In genomic region chr5:22094043-22094442, GRCm38 (mm10) we compare ENCODE assay signal across 17 mouse cellular contexts.
DNase-seq lines count a peak whose midpoint lies in the region; ATAC-seq lines count a peak whose summit lies in the region.
"Had no signal": no experiment of that assay in that cellular context is flagged by ENCODE, and none has a peak within 500 bp of the region (broad histone marks: within the 10 kb centered on the region; RNA-seq: fewer than 3 reads in every experiment).

No protein-coding gene starts in this region.

- peak; percentile 16 for DNase-seq in embryonic facial prominence, embryonic 14.5 days (ENCODE audit: low spot score)
- no peak for DNase-seq in embryonic facial prominence, embryonic 10.5 days (ENCODE audit: low spot score)
- DNase-seq in brain, adult 2 months (ENCODE audit: low read depth, low spot score), result peak; percentile 17
- DNase-seq in retina, postnatal 1 day, result peak; percentile 45
- DNase-seq in heart, postnatal 14 days, result no peak
- no peak for DNase-seq in testis, postnatal 10 days (ENCODE audit: low spot score)
- DNase-seq: adrenal gland, postnatal 10 days; cerebellum, adult 18-20 months; gastrocnemius, postnatal 14 days; heart, adult 2 months had no signal

- no peak overlapping the region for H3K27ac ChIP-seq in embryonic facial prominence, embryonic 14.5 days (replicated peaks; ENCODE audit: low read depth, low read length)
- H3K27ac ChIP-seq in embryonic facial prominence, embryonic 10.5 days (replicated peaks), result no peak overlapping the region
- 0 out of 2 replicates have a peak overlapping the region, but pooled peaks have one; percentile 39 for H3K27ac ChIP-seq in forebrain, embryonic 15.5 days (replicated peaks)
- H3K27ac ChIP-seq: embryonic facial prominence, embryonic 13.5 days; heart, adult 2 months; heart, embryonic 15.5 days; hindbrain, embryonic 10.5 days; intestine, embryonic 15.5 days had no signal

- H3K36me3 ChIP-seq in embryonic facial prominence, embryonic 14.5 days (ENCODE audit: control insufficient read depth, insufficient read depth, low read length), result no peaks in the 10 kb centered on the region
- H3K36me3 ChIP-seq in embryonic facial prominence, embryonic 10.5 days (replicated peaks), result no peaks in the 10 kb centered on the region
- no peaks in the 10 kb centered on the region for H3K36me3 ChIP-seq in forebrain, embryonic 15.5 days
- H3K36me3 ChIP-seq: embryonic facial prominence, embryonic 13.5 days; heart, embryonic 15.5 days; hindbrain, embryonic 10.5 days; intestine, embryonic 15.5 days had no signal

- H3K9me3 ChIP-seq in embryonic facial prominence, embryonic 14.5 days (ENCODE audit: control insufficient read depth, low read length), result no peaks in the 10 kb centered on the region
- no peaks in the 10 kb centered on the region for H3K9me3 ChIP-seq in embryonic facial prominence, embryonic 10.5 days
- no peaks in the 10 kb centered on the region for H3K9me3 ChIP-seq in forebrain, embryonic 15.5 days
- H3K9me3 ChIP-seq: embryonic facial prominence, embryonic 13.5 days; heart, embryonic 15.5 days; hindbrain, embryonic 10.5 days; intestine, embryonic 15.5 days had no signal

- no peaks in the 10 kb centered on the region for H3K27me3 ChIP-seq in embryonic facial prominence, embryonic 14.5 days (replicated peaks; ENCODE audit: control insufficient read depth, insufficient read depth, low read length)
- H3K27me3 ChIP-seq in embryonic facial prominence, embryonic 10.5 days (replicated peaks; ENCODE audit: low read depth, poor library complexity, severe bottlenecking), result no peaks in the 10 kb centered on the region
- H3K27me3 ChIP-seq in forebrain, embryonic 15.5 days, result no peaks in the 10 kb centered on the region
- H3K27me3 ChIP-seq: embryonic facial prominence, embryonic 13.5 days; heart, embryonic 15.5 days; intestine, embryonic 15.5 days had no signal

- WGBS in embryonic facial prominence, embryonic 14.5 days, result 71% methylated on average over 5 of the region's 5 CpGs
- WGBS in embryonic facial prominence, embryonic 10.5 days, result 76% methylated on average over 5 of the region's 5 CpGs
- WGBS in forebrain, embryonic 15.5 days, result 29% methylated on average over 5 of the region's 5 CpGs

- H3K9ac ChIP-seq in embryonic facial prominence, embryonic 14.5 days (ENCODE audit: low read depth, low read length), result no peak overlapping the region
- no peak overlapping the region for H3K9ac ChIP-seq in forebrain, embryonic 15.5 days (replicated peaks)
- H3K9ac ChIP-seq: embryonic facial prominence, embryonic 13.5 days; heart, embryonic 15.5 days; hindbrain, embryonic 14.5 days; intestine, embryonic 15.5 days had no signal

- intact Hi-C loops in heart, postnatal 14 days (cut with DNase I), result no loop called here

- no peak overlapping the region for H3K4me3 ChIP-seq in embryonic facial prominence, embryonic 14.5 days (ENCODE audit: low read depth, low read length)
- H3K4me3 ChIP-seq in embryonic facial prominence, embryonic 10.5 days, result no peak overlapping the region
- no peak overlapping the region for H3K4me3 ChIP-seq in forebrain, embryonic 15.5 days
- H3K4me3 ChIP-seq: embryonic facial prominence, embryonic 13.5 days; heart, adult 2 months; heart, embryonic 15.5 days; hindbrain, embryonic 10.5 days; intestine, embryonic 15.5 days had no signal

- no peak; the same call in 1 of the 2 replicates for ATAC-seq in embryonic facial prominence, embryonic 14.5 days (ENCODE audit: low read depth)
- peak; percentile 60 for ATAC-seq in forebrain, embryonic 15.5 days (replicated peaks)
- ATAC-seq: intestine, embryonic 15.5 days had no signal

- H3K4me2 ChIP-seq in embryonic facial prominence, embryonic 14.5 days (ENCODE audit: low read depth, low read length), result no peak overlapping the region
- H3K4me2 ChIP-seq in forebrain, embryonic 15.5 days (replicated peaks), result no peak overlapping the region
- H3K4me2 ChIP-seq: embryonic facial prominence, embryonic 13.5 days; heart, embryonic 11.5 days; heart, embryonic 15.5 days; hindbrain, embryonic 14.5 days; intestine, embryonic 15.5 days had no signal

- H3K4me1 ChIP-seq in embryonic facial prominence, embryonic 14.5 days (ENCODE audit: control insufficient read depth, insufficient read depth, low read length), result no peaks in the 10 kb centered on the region
- no peaks in the 10 kb centered on the region for H3K4me1 ChIP-seq in embryonic facial prominence, embryonic 10.5 days
- peaks cover 30% of the 10 kb centered on the region for H3K4me1 ChIP-seq in forebrain, embryonic 15.5 days
- H3K4me1 ChIP-seq: heart, embryonic 15.5 days; intestine, embryonic 15.5 days had no signal

Comparison
In these comparisons a context has a peak if more than half of its experiments do, and no peak if none do; other contexts are left out.
1. DNase-seq: peak in embryonic facial prominence, embryonic 14.5 days (single experiment), brain, adult 2 months (single experiment) and retina, postnatal 1 day (single experiment); none in embryonic facial prominence, embryonic 10.5 days (single experiment), heart, postnatal 14 days (0 of 2) and testis, postnatal 10 days (single experiment).